Mouse (Mus musculus): ENCODE measurements at regions not wholly inside any gene's neighbourhood (a gene's known extent, or its start where the extent isn't known, plus 50 kb on each side); places are given as distances from the start of the nearest gene placed in this dataset.

GRCm38 (mm10) chr4:131511586-131511985, 326.5 kb downstream of the Ptpru start:
- no peak for DNase-seq

GRCm38 (mm10) chr4:131512768-131513167, 325.3 kb downstream of the Ptpru start:
- no peak for DNase-seq

- no peak for DNase-seq
Observed at GRCm38 (mm10) chr4:131520636-131521306, 317.3 kb downstream of the Ptpru start.

- DNase-seq = no peak
Observed at GRCm38 (mm10) chr4:131521307-131521651, 316.8 kb downstream of the Ptpru start.

GRCm38 (mm10) chr4:131525236-131525635, 312.9 kb downstream of the Ptpru start:
- no peak for DNase-seq

- DNase-seq = no peak
Observed at GRCm38 (mm10) chr4:131530491-131530890, 307.6 kb downstream of the Ptpru start.

- no peak for DNase-seq
Observed at GRCm38 (mm10) chr4:131531003-131531402, 307.1 kb downstream of the Ptpru start.

- no peak for DNase-seq
Observed at GRCm38 (mm10) chr4:131534831-131535230, 303.3 kb downstream of the Ptpru start.

- DNase-seq = no peak
Observed at GRCm38 (mm10) chr4:131538237-131538636, 299.9 kb downstream of the Ptpru start.

GRCm38 (mm10) chr4:131546422-131547200, 291.5 kb downstream of the Ptpru start:
- no peak for DNase-seq

GRCm38 (mm10) chr4:131549581-131549980, 288.5 kb downstream of the Ptpru start:
- no peak for DNase-seq

- no peak for DNase-seq
Observed at GRCm38 (mm10) chr4:131558513-131558912, 279.6 kb downstream of the Ptpru start.

- DNase-seq = no peak
Observed at GRCm38 (mm10) chr4:131563851-131564250, 274.2 kb downstream of the Ptpru start.

GRCm38 (mm10) chr4:131565203-131565602, 272.9 kb downstream of the Ptpru start:
- no peak for DNase-seq

- DNase-seq = no peak
Observed at GRCm38 (mm10) chr4:131567241-131567640, 270.8 kb downstream of the Ptpru start.

GRCm38 (mm10) chr4:131569156-131569555, 268.9 kb downstream of the Ptpru start:
- no peak for DNase-seq

- no peak for DNase-seq
Observed at GRCm38 (mm10) chr4:131577571-131577970, 260.5 kb downstream of the Ptpru start.

- no peak for DNase-seq
Observed at GRCm38 (mm10) chr4:131585946-131586345, 252.1 kb downstream of the Ptpru start.

- DNase-seq = no peak
Observed at GRCm38 (mm10) chr4:131587536-131587935, 250.6 kb downstream of the Ptpru start.

GRCm38 (mm10) chr4:131590136-131590535, 248.0 kb downstream of the Ptpru start:
- DNase-seq = no peak

GRCm38 (mm10) chr4:131591456-131591855, 246.6 kb downstream of the Ptpru start:
- DNase-seq = no peak

GRCm38 (mm10) chr4:131597996-131598395, 240.1 kb downstream of the Ptpru start:
- no peak for DNase-seq

GRCm38 (mm10) chr4:131614434-131614833, 223.7 kb downstream of the Ptpru start:
- no peak for DNase-seq

GRCm38 (mm10) chr4:131615587-131615986, 222.5 kb downstream of the Ptpru start:
- DNase-seq = no peak

GRCm38 (mm10) chr4:131638105-131638504, 200.0 kb downstream of the Ptpru start:
- no peak for DNase-seq

Measured in lung, postnatal 10 days (tissue).